Mouse (Mus musculus): Measurements from ENCODE around the gene Gfm1. TPM values are rescaled to one million over a fixed set of nuclear protein-coding genes. Genes with fewer than 3 reads are reported as not detected.
A peak's percentile ranks its signal among the peaks of the same experiment; 100 is the strongest.

Gene Gfm1
- total RNA-seq, 2 experiments from 2014 or later = 50.0 to 80.8 TPM

- ATAC-seq (replicated peaks; ENCODE audit: poor library complexity) = no peak
Observed at GRCm38 (mm10) chr3:67493132-67493531, 63.2 kb downstream of the Gfm1 start.

GRCm38 (mm10) chr3:67496310-67496709 is 66.4 kb downstream of the Gfm1 start:
- no peak for ATAC-seq (replicated peaks; ENCODE audit: poor library complexity)

- ATAC-seq (replicated peaks; ENCODE audit: poor library complexity) = no peak
Observed at GRCm38 (mm10) chr3:67497998-67498397, 68.1 kb downstream of the Gfm1 start.

GRCm38 (mm10) chr3:67498773-67499405 is 69.0 kb downstream of the Gfm1 start:
- no peak for ATAC-seq (replicated peaks; ENCODE audit: poor library complexity)

DNA sequence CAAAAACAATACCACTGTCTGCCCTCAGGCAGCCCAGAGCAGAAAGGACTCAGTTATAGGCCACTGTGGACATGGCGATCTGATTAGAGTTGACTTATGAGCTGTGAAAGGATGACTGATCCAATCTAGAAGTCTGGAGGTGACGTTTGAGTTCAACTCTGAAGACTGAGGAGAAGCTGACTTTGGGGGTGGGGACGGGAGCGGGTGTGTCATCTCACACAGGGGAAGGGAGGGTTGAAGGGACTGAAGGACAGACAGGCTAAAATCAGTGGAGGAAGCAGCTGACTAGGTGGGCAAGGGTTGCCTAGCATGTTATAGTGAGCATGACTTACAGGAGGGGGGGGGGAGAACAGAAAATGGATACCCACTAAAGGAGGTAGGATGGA is 69.5 kb downstream of the Gfm1 start:
- no peak for ATAC-seq (replicated peaks; ENCODE audit: poor library complexity)

- ATAC-seq (replicated peaks; ENCODE audit: poor library complexity) = no peak
Observed at GRCm38 (mm10) chr3:67503878-67504277, 74.0 kb downstream of the Gfm1 start.

- ATAC-seq (replicated peaks; ENCODE audit: poor library complexity) = no peak
Observed at GRCm38 (mm10) chr3:67505286-67505685, 75.4 kb downstream of the Gfm1 start.

GRCm38 (mm10) chr3:67508216-67508892 is 78.5 kb downstream of the Gfm1 start:
- no peak for ATAC-seq (replicated peaks; ENCODE audit: poor library complexity)

- peak; percentile 90 for ATAC-seq (replicated peaks; ENCODE audit: poor library complexity)
Observed at GRCm38 (mm10) chr3:67512807-67513206, 82.9 kb downstream of the Gfm1 start.

GRCm38 (mm10) chr3:67514801-67515273 is 84.9 kb downstream of the Gfm1 start:
- ATAC-seq (replicated peaks; ENCODE audit: poor library complexity) = peak; percentile 14

DNA sequence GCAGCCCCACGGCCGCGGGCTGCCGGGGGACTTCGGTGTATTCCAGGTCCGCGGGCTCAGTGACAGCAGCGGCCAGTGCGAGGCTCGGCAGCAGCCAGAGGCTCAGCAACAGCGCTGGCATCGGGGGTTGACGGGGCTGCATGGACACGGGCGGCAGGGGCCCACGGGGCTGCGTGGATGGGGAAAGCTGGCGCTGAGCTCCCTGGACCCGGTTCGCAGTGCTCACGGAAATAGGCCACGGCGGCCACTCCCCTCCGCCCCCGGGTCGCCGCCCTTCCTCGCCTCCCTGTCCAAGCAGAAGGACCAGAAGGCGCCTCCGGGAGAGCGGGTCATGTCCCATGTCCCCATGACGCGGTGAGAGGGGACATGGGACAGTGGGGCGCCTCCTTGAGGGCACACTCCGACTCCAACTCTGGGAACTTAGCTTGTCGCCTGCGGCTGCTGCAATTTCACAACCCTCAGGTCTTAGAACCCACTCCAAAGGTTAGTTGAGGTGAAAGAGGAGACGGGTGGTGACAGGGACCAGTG is 85.4 kb downstream of the Gfm1 start, which contains the start of gene Rarres1:
Rarres1 (minus strand) TSS at position 250 of the 528 bp plus-strand sequence.
- ATAC-seq (replicated peaks; ENCODE audit: poor library complexity) = peak; percentile 67

- no peak for ATAC-seq (replicated peaks; ENCODE audit: poor library complexity)
Observed at GRCm38 (mm10) chr3:67520568-67521143, 90.8 kb downstream of the Gfm1 start.

- ATAC-seq (replicated peaks; ENCODE audit: poor library complexity) = no peak
Observed at GRCm38 (mm10) chr3:67522709-67523108, 92.8 kb downstream of the Gfm1 start.

DNA sequence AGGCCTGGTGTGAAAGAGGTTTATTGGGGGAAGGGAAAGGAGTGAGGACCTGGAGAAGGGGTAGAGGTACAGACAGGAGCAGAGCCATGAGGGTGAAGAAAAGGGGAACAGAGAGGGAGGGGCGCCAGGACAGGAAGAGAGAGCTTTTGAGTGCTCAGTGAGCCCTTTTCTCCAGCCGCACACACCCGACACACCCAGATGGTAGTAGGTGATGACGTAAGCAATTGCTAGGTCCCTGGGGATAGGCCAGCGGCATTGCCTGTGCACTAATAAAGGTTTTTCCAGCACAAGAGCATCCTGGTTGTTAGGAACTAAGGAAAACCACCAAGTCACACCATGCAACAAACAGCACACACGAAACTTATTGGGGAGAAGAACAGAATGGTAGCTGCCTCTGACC is 94.9 kb downstream of the Gfm1 start:
- no peak for ATAC-seq (replicated peaks; ENCODE audit: poor library complexity)

Other genes starting within 250 kb of the Gfm1 start
- not detected in 2 replicates for gene Mlf1, start 56.0 kb upstream of the Gfm1 start, total RNA-seq (2015)
- gene Mlf1, start 56.0 kb upstream of the Gfm1 start, total RNA-seq (2017) = 0.33 and 1.4 TPM in 2 replicates
- gene Gm17402, start 54.9 kb upstream of the Gfm1 start, total RNA-seq (2015) = not detected in 2 replicates
- not detected in 2 replicates for gene Gm17402, start 54.9 kb upstream of the Gfm1 start, total RNA-seq (2017)
- 40.7 and 43.7 TPM in 2 replicates for gene Lxn, start 33.8 kb downstream of the Gfm1 start, total RNA-seq (2015)
- 9.1 and 13.7 TPM in 2 replicates for gene Lxn, start 33.8 kb downstream of the Gfm1 start, total RNA-seq (2017)
- 0.47 TPM in 1 of 2 replicates, not detected in the other for gene Rarres1, start 85.4 kb downstream of the Gfm1 start, total RNA-seq (2015)
- not detected in 2 replicates for gene Rarres1, start 85.4 kb downstream of the Gfm1 start, total RNA-seq (2017)
- 66.5 and 77.0 TPM in 2 replicates for gene Mfsd1, start 152.6 kb downstream of the Gfm1 start, total RNA-seq (2015)
- gene Mfsd1, start 152.6 kb downstream of the Gfm1 start, total RNA-seq (2017) = 177 and 181 TPM in 2 replicates

Data from megakaryocyte progenitor cell, adult 5-6 weeks (primary cell).